Mouse (Mus musculus) brown adipose tissue, adult 24 weeks (tissue): ENCODE measurements around the gene Pdzrn4. TPM values are rescaled to one million over a fixed set of nuclear protein-coding genes. Genes with fewer than 3 reads are reported as not detected.
"Not testable (repeated sequence)": the region's sequence is repeated elsewhere in the genome, so short reads cannot be mapped to it uniquely, and the experiment has no call there.

Experiments
- H3K27ac ChIP-seq: fragments of 200-500 bp; replicated peaks from 2 replicates; pipeline ENCODE4 v1.5.1; 2012; ENCODE audit warnings: low read depth, mild to moderate bottlenecking, low read length
- H3K4me1 ChIP-seq: fragments of 200-500 bp; 2 replicates; pipeline ENCODE4 v1.6.1; 2012; ENCODE audit warnings: low read length, mixed read lengths; ENCODE audit not compliant: control insufficient read depth, insufficient read depth, insufficient read length
- H3K4me3 ChIP-seq: fragments of 200-500 bp; 2 replicates; pipeline ENCODE4 v1.5.1; 2012; ENCODE audit warnings: low read depth, mild to moderate bottlenecking, low read length, moderate library complexity; ENCODE audit not compliant: insufficient read depth
- polyA plus RNA-seq: library from polyadenylated mRNA; stranded (reverse); fragments of >200 nt; gene quantifications from 2 replicates; pipeline ENCODE4 v1.2.4, GENCODE M21; 2012; ENCODE audit not compliant: missing spikeins, insufficient read depth, insufficient read length

The Pdzrn4 gene
- polyA plus RNA-seq = not detected in 2 replicates

- Histone ChIP-seq H3K27ac (no peak within 1 kb of the TSS), H3K4me3 (no peak within 1 kb of the TSS), H3K4me1 (no peaks in the 10 kb centered on the region)
These were observed at the start of gene Pdzrn4 for GRCm38 (mm10) chr15:92396770-92397608. Pdzrn4 (plus strand) TSS chr15:92396881.

- Histone ChIP-seq H3K4me3 (no peak overlapping the region), H3K4me1 (no peaks in the 10 kb centered on the region), H3K27ac (no peak overlapping the region)
These were observed 49.3 kb upstream of the Pdzrn4 start for GRCm38 (mm10) chr15:92347426-92347825.

- Histone ChIP-seq H3K27ac (no peak overlapping the region), H3K4me1 (no peaks in the 10 kb centered on the region), H3K4me3 (no peak overlapping the region)
These were observed 48.8 kb upstream of the Pdzrn4 start for GRCm38 (mm10) chr15:92347902-92348301.

- not testable (repeated sequence) for H3K4me1 ChIP-seq, H3K4me3 ChIP-seq, H3K27ac ChIP-seq
These were observed 48.2 kb upstream of the Pdzrn4 start for GRCm38 (mm10) chr15:92348453-92348852.

GRCm38 (mm10) chr15:92364153-92364552 is 32.5 kb upstream of the Pdzrn4 start:
- Histone ChIP-seq H3K27ac (no peak overlapping the region), H3K4me1 (no peaks in the 10 kb centered on the region), H3K4me3 (no peak overlapping the region)

- H3K27ac ChIP-seq = no peak overlapping the region
- H3K4me1 ChIP-seq = no peaks in the 10 kb centered on the region
- no peak overlapping the region for H3K4me3 ChIP-seq
These were observed 32.1 kb upstream of the Pdzrn4 start for GRCm38 (mm10) chr15:92364592-92364991.

GRCm38 (mm10) chr15:92394811-92395210 is 1.9 kb upstream of the Pdzrn4 start:
- H3K27ac ChIP-seq = no peak overlapping the region
- no peak overlapping the region for H3K4me3 ChIP-seq
- no peaks in the 10 kb centered on the region for H3K4me1 ChIP-seq

- Histone ChIP-seq H3K27ac (no peak overlapping the region), H3K4me1 (no peaks in the 10 kb centered on the region), H3K4me3 (no peak overlapping the region)
These were observed 2.1 kb downstream of the Pdzrn4 start for GRCm38 (mm10) chr15:92398747-92399146.

GRCm38 (mm10) chr15:92399278-92399677 is 2.6 kb downstream of the Pdzrn4 start:
- no peak overlapping the region for H3K27ac ChIP-seq
- no peaks in the 10 kb centered on the region for H3K4me1 ChIP-seq
- no peak overlapping the region for H3K4me3 ChIP-seq

- Histone ChIP-seq H3K4me3 (no peak overlapping the region), H3K27ac (no peak overlapping the region)
These were observed 4.9 kb downstream of the Pdzrn4 start for GRCm38 (mm10) chr15:92401554-92401953.

GRCm38 (mm10) chr15:92415323-92415722 is 18.6 kb downstream of the Pdzrn4 start:
- Histone ChIP-seq H3K4me3 (no peak overlapping the region), H3K4me1 (no peaks in the 10 kb centered on the region), H3K27ac (no peak overlapping the region)

More at GRCm38 (mm10) chr15:92401554-92401953, 4.9 kb downstream of the Pdzrn4 start:
- H3K4me1 ChIP-seq = no peaks in the 10 kb centered on the region

GRCm38 (mm10) chr15:92416141-92416540 is 19.5 kb downstream of the Pdzrn4 start:
- H3K27ac ChIP-seq = no peak overlapping the region
- H3K4me3 ChIP-seq = no peak overlapping the region
- no peaks in the 10 kb centered on the region for H3K4me1 ChIP-seq

- no peaks in the 10 kb centered on the region for H3K4me1 ChIP-seq
- H3K27ac ChIP-seq = no peak overlapping the region
- no peak overlapping the region for H3K4me3 ChIP-seq
These were observed 20.0 kb downstream of the Pdzrn4 start for GRCm38 (mm10) chr15:92416658-92417057.

GRCm38 (mm10) chr15:92417120-92417519 is 20.4 kb downstream of the Pdzrn4 start:
- Histone ChIP-seq H3K27ac (no peak overlapping the region), H3K4me1 (no peaks in the 10 kb centered on the region)

GRCm38 (mm10) chr15:92434605-92435004 is 37.9 kb downstream of the Pdzrn4 start:
- no peaks in the 10 kb centered on the region for H3K4me1 ChIP-seq
- no peak overlapping the region for H3K4me3 ChIP-seq
- H3K27ac ChIP-seq = no peak overlapping the region

More at GRCm38 (mm10) chr15:92417120-92417519, 20.4 kb downstream of the Pdzrn4 start:
- H3K4me3 ChIP-seq = no peak overlapping the region

GRCm38 (mm10) chr15:92435306-92435705 is 38.6 kb downstream of the Pdzrn4 start:
- Histone ChIP-seq H3K4me3 (no peak overlapping the region), H3K27ac (no peak overlapping the region), H3K4me1 (no peaks in the 10 kb centered on the region)
